Mouse (Mus musculus): ENCODE measurements at regions not wholly inside any gene's neighbourhood (a gene's known extent, or its start where the extent isn't known, plus 50 kb on each side); places are given as distances from the start of the nearest gene placed in this dataset.

DNA sequence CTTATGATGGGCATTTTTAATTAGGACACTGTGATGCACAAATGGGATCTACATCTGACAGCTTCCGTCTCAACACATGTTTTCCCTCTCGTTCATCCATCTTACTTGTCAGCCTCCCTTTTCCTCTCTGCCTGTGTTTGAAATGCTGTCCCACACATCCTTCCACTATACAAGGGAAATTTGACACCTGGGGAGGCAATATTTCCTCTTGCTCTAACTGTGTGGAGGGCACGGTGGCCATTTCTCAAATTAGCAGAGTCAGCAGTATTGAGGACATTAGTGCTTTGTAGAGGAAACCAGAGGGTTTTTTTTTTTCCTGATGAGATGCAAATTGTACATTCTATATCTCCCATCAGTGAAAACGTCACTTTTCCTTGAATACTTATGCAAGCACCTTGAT, 712.2 kb downstream of the Slc4a3 start:
- no peak for DNase-seq (ENCODE audit: low spot score)

DNA sequence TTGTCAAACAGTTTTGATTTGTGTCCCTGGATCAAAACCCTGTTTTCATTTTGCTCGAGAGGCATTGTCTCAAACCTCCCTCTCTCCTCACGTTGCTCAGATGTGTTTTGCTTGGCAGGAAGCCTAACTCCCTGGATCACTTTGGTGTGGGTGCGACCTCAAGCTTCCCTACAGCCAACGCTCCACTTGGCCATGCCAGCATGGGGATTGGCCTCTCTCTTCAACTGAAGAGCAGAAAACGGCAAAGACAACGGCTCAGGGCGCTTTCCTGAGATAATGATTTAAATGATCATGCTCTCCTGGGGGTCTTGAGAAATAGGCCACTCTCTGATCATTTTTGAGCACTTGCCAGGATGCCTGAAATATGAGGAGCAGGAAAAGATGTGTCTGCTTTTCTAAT, 730.1 kb downstream of the Slc4a3 start:
- no peak for DNase-seq (ENCODE audit: low spot score)

- no peak for DNase-seq (ENCODE audit: low spot score)
These were observed 730.6 kb downstream of the Slc4a3 start for GRCm38 (mm10) chr1:76276624-76277023.

DNA sequence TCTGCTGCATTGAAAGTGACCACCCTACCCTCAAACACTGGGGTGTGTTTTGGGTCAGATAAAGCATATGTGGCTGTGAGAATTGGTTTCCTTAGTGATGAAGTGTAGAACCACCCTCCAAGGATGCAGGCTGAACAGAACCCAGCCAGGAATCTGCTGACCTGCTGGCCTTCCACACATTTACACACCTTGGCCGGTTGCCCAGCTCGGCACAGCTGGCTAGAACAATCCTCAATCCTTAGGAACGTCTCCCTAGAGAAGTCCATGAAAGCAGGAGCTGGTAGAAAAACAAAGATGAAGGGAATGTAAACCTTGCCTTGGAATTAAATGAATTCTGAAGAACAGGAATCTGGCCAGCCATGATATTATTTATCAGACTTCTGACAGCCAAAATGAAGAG, 737.3 kb downstream of the Slc4a3 start:
- no peak for DNase-seq (ENCODE audit: low spot score)

DNA sequence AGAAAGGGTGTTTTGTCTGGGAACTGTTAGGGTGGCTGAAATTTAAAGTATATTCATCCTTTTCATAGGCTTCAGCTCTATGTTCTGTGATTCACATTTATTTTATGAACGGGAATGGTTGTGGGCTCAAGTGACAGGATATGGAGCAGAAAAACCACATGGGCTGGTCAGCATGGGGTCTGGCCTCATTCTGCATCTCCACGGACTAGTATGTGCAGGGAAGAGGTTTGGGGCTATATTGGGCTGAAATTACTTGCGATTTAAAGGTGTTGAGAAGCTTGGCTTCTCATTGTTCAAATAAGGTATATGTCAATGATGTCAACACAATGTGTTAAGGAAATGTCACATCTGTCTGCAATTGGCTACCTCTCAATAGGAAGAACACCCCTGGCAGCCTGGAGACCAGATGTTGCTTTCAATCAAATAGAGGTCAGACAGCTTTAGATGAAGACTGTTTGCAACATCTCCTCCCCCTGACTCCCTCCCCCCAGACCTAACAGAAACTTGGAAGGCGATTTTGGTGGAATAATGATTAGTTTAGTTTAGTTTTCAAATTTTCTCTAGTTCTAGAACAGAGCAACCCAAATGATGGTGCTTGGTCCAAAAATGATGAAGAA, 777.0 kb downstream of the Slc4a3 start:
- no peak for DNase-seq (ENCODE audit: low spot score)

DNA sequence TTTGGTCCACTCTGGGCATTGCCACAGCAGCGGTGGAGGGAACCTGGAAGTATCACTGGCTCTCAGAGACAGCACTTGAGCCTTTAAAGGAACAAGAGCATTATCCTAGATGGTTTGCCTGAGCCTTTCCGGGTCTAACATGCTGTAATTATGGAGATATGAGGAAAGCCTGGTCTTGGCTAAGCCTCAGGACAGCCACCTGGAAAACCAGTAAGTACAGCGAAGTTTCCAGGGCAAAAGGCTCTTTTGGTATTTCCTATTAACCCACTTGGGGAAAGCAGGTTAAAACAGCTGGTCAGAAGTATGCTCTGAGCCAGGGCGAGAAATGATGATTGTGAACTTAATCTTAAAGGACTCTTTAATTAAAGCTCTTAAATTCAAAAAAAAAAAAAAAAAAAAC, 777.5 kb downstream of the Slc4a3 start:
- DNase-seq (ENCODE audit: low spot score): no peak

DNA sequence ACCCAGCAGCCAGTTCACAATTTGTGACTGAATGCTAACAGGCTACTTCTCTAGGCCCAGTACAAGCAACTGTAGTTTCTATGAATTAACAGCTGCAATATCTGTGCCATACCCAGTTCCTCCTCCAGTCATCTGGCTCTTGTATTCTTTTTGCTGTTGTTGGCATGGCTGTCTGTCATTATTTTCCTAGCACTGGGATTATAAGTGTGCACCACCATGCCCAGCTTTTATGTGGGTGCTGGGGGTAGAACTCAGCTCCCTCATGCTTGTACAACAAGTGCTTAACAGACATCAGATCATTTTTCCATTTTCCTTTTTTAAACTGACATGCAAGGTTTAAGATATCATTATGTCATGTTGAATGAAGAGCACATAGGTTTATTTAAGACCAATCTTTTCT, 789.9 kb downstream of the Slc4a3 start:
- DNase-seq (ENCODE audit: low spot score): no peak

DNA sequence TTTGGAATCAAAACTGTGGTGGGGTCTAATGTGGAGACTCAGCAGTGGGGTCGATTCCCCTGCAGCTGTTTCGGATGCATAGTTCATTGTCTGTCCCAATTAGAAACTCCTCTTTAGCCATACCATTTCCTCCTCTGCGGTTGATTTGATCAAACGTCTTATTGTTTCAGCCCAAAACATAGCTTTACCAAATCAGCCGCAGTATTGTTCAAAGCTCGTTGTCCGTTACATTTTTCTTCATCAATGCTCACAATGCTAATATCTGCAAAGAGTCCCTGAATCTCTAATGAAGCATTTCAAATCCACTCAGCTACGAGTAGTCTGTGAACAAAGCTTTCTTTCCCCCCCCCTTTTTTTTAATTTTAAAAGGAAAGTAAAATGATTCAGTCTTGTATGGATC, 816.0 kb downstream of the Slc4a3 start:
- DNase-seq (ENCODE audit: low spot score): no peak

DNA sequence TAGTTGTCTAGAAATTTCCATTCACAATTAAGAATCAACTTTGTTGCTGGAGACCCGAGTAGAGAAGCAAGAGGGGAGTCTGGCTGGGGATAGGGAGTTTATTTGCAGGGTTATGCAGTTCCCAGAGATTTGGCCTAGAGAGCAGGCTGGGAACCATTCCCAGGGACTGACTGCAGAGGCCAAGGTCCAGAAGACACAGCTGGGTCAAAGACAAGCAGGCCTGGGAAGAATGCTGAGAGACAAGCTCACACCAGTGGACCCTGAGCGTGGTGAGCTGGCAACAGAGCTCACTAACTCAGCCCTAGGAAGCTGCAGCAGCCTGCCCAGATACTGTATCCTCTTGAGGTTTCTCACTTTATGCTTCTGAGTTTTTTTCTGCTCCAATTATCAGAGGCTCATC, 827.9 kb downstream of the Slc4a3 start:
- no peak for DNase-seq (ENCODE audit: low spot score)

- DNase-seq (ENCODE audit: low spot score): no peak
These were observed 832.1 kb downstream of the Slc4a3 start for GRCm38 (mm10) chr1:76378154-76378553.

GRCm38 (mm10) chr1:76392536-76392935, 846.5 kb downstream of the Slc4a3 start:
- DNase-seq (ENCODE audit: low spot score): no peak

DNA sequence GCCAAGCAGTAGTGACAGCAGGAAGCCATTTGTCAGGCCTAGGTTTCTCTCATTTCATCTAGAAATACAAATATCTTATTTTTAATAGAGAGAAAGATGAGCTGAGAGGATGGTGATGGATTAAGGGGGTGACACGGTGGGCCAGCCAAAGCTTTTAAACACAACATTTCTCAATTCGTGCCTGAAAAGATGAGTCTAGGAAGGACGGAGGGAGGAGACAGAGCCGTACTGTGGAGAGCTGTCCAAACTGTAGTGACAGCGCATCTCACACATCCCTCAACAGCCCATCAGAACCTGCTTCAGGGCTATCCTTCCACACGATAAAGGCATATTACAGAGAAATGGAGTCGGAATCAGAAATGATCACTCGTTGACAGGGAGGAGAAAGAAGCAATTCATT, 848.0 kb downstream of the Slc4a3 start:
- DNase-seq (ENCODE audit: low spot score): no peak

GRCm38 (mm10) chr1:76402854-76403253, 856.8 kb downstream of the Slc4a3 start:
- DNase-seq (ENCODE audit: low spot score): no peak

DNA sequence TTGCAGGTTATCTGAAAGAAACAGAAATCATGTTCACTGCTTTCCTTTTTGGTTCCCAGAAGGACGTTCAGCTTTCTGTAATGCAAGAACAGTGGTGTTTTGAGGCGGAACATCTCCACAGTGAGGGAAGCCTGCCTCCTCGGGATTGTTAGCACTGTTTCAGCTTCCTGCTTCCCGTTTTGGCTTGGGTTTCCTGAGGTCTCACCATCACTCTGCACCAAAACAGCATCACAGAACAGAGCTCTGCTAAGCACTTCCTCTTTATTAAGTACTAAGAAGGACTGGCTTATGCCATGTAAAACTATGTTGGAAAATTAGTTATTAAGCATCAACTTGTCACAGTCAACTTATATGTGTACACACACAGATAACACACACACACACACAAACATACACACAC, 857.9 kb downstream of the Slc4a3 start:
- DNase-seq (ENCODE audit: low spot score): no peak

DNA sequence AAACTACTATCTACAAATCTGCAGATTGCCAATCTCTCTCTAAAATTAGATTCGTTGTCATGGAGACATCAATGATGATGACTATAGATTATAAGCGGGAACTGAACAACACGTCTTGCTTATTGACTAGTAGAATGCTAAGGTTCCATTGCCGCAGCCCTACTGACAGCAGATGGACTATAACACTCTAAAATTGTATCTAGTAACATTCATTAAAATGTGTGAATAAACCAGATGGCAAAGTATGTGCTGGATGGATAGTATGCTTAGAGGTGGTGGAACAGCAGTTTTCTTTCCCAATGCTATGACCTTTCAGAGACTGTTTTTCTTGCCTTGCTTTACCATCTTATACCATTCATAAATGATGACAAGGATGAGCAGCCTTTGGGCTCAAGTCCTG, 864.7 kb downstream of the Slc4a3 start:
- DNase-seq (ENCODE audit: low spot score): no peak

DNA sequence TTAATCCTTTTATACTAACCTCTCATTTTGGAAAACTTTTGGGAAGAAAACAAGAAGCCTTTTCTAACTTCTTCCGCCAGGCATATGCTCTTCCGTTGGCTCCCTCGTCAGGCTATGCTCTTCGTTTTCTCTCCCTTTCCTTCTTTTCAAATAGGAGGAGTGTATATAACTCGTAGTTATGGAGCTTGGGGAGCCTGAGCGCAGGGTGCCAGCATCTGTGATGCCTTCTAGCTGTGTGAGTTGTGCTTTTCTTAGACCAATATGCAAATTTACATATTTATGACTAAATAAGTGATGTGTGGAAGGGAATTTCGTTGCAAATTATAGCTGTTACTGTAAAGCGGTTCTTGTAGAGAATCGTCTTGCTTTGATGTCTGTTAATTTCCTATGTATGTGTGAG, 874.5 kb downstream of the Slc4a3 start:
- no peak for DNase-seq (ENCODE audit: low spot score)

DNA sequence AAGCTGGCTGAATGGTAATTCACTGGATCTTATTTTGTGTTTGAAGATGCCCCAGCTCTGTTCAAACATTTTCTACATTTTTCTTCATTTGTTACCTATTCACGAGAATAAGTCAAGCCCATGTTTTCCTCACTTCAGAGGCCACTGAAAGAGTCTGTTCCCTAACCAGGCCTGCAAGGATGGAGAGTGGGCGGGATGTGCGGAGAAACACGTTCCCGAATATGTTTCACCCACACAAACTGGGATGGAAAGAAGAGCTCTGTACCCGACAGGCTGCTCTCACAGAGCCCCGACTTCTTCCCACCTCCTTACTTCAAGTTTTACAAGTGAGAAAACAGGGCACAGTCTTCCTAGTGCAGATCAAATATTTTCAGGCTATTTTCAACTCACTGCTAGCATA, 881.4 kb downstream of the Slc4a3 start:
- DNase-seq (ENCODE audit: low spot score): no peak

- no peak for DNase-seq (ENCODE audit: low spot score)
These were observed 884.1 kb downstream of the Slc4a3 start for GRCm38 (mm10) chr1:76430041-76430610.

DNA sequence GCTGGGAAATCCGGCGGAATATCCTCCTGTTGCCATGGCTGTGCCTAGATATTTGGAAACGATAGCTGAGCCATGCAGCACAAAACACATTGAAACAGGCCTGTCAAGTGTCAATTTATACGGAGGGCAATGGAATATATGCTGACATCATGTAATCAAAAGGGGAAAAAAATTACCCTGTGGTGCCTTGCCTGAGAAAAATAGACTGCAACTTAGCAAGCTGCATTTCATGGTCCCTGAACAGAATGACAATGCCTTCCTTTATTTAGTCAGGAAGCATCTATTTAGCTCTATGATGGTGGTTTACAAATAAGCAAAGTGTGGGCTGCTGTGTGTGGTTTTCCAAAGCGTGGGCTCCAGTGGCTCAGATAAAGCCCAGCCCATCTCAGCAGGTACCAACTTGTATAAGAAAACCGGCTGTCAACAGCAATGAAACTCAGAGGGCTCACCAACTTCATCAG, 887.4 kb downstream of the Slc4a3 start:
- no peak for DNase-seq (ENCODE audit: low spot score)

- no peak for DNase-seq (ENCODE audit: low spot score)
These were observed 904.6 kb downstream of the Slc4a3 start for GRCm38 (mm10) chr1:76450539-76451214.

- no peak for DNase-seq (ENCODE audit: low spot score)
These were observed 907.2 kb downstream of the Slc4a3 start for GRCm38 (mm10) chr1:76453160-76453710.

GRCm38 (mm10) chr1:76466562-76466961, 920.5 kb downstream of the Slc4a3 start:
- DNase-seq (ENCODE audit: low spot score): no peak

DNA sequence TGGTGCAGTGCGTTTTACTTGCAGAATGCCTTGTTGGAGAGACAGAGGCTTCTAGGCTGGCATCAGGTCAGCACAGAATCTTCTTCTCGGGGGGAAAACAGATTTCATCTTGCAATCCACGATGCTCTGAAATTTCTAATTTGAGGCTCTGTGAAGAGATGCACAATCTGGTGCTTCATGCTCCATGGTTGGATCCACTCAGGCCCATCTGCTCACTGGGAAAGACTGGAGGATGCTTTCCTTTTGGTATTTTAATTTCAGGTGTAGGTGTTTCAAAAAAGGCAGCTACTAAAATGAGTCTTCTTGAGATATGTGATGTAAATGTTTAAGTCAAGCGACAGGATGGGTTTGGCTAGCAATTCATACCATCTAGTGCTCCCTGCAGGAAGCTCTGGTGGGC, 938.1 kb downstream of the Slc4a3 start:
- no peak for DNase-seq (ENCODE audit: low spot score)
